Mouse (Mus musculus) forelimb bud, embryonic 11.5 days (tissue): ENCODE data around the gene Riox1.
"Not testable (repeated sequence)": the region's sequence is repeated elsewhere in the genome, so short reads cannot be mapped to it uniquely, and the experiment has no call there.

Experiments used
- DNase-seq: peaks from one replicate; pipeline ENCODE4 v3.0.0-alpha.2; 2012; ENCODE audit warnings: low read depth, low spot score

Riox1 gene

GRCm38 (mm10) chr12:83949776-83950492 lies 474 bp upstream of the Riox1 start:
- no peak for DNase-seq

GRCm38 (mm10) chr12:83950840-83951701 lies 663 bp downstream of the Riox1 start:
- peak; percentile 42 for DNase-seq

DNA sequence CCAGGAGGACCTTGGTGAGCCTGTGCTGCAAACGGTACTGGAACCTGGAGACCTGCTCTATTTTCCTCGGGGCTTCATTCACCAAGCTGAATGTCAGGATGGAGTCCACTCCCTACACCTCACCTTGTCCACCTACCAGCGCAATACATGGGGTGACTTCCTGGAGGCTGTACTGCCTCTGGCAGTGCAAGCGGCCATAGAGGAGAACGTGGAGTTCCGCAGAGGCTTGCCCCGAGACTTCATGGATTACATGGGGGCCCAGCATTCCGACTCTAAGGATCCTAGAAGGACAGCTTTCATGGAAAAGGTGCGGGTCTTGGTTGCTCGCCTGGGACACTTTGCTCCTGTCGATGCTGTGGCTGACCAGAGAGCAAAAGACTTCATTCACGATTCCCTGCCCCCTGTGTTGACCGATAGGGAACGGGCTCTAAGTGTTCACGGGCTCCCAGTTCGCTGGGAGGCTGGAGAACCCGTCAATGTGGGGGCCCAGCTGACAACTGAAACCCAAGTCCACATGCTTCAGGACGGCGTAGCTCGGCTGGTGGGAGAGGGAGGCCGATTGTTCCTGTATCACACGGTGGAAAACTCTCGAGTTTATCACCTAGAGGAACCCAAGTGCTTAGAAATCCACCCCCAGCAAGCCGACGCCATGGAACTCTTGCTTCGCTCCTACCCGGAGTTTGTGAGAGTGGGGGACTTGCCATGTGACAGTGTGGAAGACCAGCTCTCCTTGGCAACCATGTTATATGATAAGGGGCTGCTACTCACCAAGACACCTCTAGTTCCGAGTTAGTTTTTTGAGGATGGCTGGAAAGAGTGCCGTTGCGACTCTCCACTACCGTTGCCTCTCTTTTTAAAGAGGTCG lies 1.5 kb downstream of the Riox1 start:
- DNase-seq, result no peak

DNA sequence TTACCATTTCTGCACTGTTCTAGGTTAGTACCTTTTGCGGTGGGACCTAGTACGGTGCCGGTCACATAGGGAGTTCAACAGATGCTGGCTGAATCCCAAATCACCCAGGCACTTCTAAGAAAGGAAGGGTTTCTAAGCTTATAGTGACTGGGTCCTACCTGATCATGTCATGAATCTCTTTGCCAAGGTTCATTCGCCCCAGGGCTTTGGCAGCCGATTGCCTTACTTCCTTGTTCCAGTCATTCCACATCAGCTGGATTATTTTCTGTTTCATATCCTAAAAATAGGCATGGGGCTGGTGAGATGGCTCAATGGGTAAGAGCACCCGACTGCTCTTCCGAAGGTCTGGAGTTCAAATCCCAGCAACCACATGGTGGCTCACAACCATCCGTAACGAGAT lies 7.9 kb downstream of the Riox1 start:
- DNase-seq, result no peak

DNA sequence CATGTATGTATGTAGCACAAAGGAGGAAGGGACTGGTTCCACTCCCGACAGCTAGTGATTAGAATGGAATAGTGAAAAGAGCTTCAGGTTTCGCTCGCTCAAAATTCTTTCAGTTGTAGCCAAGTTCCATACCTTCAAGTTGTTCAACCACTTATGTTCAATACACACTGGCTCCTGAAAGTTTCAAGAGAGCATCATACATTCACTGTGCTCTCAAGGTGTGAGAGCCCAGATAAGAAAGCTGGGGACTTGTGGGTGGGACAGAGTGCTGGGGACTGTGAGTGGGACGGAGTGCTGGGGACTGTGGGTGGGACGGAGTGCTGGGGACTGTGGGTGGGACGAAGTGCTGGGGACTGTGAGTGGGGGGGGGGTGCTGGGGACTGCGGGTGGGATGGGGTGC lies 14.8 kb downstream of the Riox1 start:
- DNase-seq, result no peak

- DNase-seq, result peak; percentile 61
Observed at GRCm38 (mm10) chr12:83972117-83972516, 21.7 kb downstream of the Riox1 start.

DNA sequence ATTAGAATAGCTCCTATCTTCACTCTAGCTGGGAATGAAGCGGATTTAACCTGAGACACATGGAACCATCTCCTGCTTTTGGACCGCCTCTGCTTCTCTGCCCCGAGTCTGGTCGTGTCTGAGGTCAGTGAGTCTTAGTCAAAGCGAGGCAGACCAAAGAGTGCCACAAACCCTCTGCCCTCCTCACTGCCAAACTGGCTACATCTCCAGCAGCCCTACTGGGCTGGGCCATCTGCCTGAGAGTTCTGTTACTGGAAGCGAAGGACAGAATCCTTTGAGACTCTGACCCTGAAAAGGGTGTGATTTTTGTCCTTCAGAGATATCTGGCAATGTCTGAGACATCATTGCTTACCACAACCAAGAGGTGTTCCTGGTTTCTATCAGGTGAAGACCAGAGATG lies 28.5 kb downstream of the Riox1 start:
- DNase-seq, result no peak

GRCm38 (mm10) chr12:83981615-83982014 lies 31.2 kb downstream of the Riox1 start:
- no peak for DNase-seq

GRCm38 (mm10) chr12:83984752-83985151 lies 34.3 kb downstream of the Riox1 start, which contains the start of gene Heatr4:
Gene Heatr4, minus strand, starts transcription at chr12:83984852.
- DNase-seq, result no peak

- DNase-seq, result no peak
Observed at GRCm38 (mm10) chr12:83987242-83987582, 36.8 kb downstream of the Riox1 start.

DNA sequence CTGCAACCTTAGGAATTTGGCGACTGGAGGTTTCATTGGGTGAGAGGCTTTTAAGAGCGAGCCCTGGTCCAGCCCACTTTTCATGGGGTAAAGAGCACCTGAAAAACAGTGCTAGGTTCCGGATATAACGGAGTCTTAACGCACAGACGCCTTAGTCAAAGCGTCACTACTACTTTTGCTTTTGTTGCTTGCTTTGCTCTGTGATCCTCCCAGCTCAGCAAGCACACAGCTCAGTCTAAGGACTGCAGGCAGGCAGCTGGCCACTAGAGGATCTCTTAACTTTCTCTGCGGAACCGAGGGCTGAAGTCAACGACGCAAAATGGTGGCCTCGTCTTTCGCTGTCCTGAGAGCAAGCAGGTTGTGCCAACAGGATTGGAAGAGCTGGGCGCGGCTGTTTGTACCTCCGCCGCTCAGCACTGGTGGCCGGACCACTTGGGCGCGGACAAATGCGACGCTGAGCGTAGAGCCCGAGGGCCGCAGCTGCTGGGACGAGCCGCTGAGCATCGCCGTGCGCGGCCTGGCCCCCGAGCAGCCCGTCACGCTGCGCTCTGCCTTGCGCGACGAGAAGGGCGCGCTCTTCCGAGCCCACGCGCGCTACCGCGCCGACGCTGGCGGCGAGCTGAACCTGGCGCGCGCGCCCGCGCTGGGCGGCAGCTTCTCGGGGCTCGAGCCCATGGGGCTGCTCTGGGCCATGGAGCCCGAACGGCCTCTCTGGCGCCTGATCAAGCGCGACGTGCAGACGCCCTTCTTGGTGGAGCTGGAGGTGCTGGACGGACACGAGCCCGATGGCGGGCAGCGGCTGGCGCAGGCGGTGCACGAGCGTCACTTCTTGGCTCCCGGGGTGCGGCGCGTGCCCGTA lies 37.4 kb downstream of the Riox1 start, which contains the start of gene Acot2:
Gene Acot2 (plus strand): TSS at position 279 of the 859 bp plus-strand sequence.
- peak; percentile 85 for DNase-seq

DNA sequence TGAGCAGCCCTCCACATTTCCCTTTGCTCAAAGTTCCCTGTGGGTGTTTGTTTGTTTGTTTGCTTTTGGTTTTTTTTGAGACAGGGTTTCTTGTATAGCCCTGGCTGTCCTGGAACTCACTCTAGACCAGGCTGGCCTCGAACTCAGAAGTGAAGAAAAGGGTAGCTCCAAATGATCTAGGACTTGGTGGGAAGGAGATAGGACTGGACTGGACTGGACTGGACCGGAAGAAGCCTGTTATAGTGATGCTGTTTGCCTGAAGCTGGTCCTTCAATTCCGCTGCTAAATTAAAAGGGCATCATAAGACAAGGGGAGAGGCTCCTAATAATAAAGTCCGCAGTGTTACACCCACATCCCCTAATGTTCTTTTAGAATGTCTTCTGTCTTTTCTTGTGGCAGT lies 38.1 kb downstream of the Riox1 start:
- DNase-seq, result no peak

DNA sequence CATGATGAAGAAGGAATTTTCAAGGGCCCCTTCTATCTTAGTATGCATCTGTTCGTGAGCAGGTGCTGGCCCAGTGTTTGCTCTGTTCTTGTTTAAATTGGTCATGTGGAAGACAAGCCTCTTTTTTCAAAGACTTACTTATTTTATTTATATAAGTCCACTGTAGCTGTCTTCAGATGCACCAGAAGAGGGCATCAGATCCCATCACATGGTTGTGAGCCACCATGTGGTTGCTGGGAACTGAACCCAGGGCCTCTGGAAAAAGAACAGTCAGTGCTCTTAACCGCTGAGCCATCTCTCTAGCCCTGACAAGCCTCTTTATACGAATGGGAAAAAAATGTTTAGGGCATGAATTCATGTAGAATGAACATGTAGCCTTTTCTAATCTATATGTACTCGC lies 39.0 kb downstream of the Riox1 start:
- no peak for DNase-seq

- no peak for DNase-seq
Observed at GRCm38 (mm10) chr12:83997221-83997620, 46.8 kb downstream of the Riox1 start.

- no peak for DNase-seq
Observed at GRCm38 (mm10) chr12:83998341-83999107, 48.1 kb downstream of the Riox1 start.

DNA sequence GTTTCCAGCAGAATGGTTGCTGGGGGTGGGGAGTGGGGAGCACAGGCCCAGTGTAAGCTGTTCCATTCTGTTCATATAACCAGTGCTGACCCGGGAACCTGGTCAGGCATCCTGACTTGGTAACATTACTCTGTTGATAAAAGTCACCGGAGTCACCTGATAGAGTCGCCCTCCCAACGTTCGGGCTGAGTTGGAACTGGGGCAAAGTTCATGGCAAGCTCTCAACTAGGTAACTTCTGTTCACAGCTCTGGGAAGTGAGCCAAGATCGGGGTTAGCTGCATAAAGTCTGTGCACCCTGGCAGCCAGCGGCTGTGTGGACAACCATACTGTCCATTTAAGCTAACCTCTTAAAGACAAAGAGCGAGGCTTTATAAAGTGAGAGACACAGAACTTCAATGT lies 48.8 kb downstream of the Riox1 start:
- not testable (repeated sequence) for DNase-seq

DNA sequence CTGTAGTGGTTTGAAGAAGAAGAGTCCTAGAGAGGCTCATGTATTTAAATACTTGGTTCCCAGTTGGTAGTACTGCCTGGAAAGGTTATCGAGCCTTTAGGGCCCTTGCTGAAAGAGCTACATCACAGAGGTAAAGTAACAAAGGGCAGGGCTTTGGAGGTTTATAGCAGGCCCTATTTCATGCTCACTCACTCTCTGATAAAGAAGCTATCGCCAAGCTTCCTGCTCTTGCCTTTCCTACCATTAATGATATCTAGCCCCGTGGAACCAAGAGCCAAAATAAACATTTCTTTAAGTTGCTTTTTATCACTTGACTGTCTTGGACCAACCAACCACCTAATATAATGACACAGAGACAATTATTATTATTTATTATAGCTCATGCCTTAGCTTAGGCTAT lies 50.0 kb downstream of the Riox1 start:
- no peak for DNase-seq
